Mouse (Mus musculus): ENCODE data around the gene Klf3.
A peak's percentile ranks its signal among the peaks of the same experiment; 100 is the strongest.

The Klf3 gene

GRCm38 (mm10) chr5:64802795-64803719 is at the start of gene Klf3:
TSS of gene Klf3 (plus strand) at chr5:64803388.
- DNase-seq (ENCODE audit: low spot score) = peak; percentile 78

DNA sequence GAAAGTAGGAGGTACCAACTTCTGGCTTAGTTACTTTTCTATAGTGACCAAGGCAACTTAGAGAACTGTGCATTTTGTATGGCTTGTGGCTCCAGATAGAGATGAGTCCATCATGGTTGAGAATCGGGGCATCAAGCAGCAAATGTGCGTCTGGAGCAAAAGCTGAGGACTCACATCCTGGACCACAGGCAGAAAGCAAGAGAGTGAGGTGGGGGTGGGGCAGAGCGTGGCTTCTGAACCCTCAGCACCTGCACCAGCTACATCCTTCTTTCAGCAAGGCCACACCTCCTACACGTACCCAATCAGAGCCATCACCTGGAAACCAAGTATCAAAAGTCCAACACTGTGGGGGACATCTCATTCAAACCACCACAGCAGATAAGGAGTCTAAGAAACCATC is 40.9 kb upstream of the Klf3 start:
- no peak for DNase-seq (ENCODE audit: low spot score)

GRCm38 (mm10) chr5:64764452-64764851 is 38.7 kb upstream of the Klf3 start:
- DNase-seq (ENCODE audit: low spot score) = no peak

DNA sequence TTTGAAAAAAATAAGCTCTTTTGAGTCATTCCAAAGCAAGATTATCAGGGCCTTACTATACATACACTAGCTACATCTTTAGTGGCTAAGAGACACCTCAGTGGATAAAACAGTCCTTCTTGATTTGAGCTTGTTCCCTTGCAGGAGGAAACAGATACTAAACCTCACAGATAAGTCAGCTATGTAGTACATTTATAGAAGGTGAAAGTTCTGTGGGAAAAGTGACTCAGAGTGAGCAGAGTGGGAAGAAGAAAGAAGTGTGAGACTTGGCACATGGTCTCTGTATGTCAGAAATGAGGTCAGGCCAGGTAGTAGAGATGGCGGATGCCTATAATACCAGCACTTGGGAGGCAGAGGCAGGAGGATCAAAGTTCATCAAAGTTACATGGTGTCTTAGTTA is 37.4 kb upstream of the Klf3 start:
- no peak for DNase-seq (ENCODE audit: low spot score)

DNA sequence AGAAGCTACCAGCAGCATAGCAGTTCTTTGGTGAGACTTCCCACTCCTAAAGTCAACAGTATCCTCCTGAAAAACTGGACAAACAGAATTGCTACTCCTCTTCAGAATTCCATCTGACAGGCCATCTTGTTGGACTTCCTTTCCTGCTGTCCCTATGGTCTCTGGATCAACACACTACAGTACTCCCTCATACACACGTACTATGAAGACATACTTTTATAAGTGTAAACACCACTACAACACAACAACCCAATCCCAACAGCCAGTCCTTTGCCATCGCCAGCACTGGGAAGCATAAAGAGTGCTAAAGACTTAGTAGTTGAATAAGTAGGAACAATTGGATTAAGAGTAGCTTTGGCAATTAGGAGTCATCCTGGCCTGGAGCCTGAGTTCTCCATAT is 36.6 kb upstream of the Klf3 start:
- DNase-seq (ENCODE audit: low spot score) = no peak

DNA sequence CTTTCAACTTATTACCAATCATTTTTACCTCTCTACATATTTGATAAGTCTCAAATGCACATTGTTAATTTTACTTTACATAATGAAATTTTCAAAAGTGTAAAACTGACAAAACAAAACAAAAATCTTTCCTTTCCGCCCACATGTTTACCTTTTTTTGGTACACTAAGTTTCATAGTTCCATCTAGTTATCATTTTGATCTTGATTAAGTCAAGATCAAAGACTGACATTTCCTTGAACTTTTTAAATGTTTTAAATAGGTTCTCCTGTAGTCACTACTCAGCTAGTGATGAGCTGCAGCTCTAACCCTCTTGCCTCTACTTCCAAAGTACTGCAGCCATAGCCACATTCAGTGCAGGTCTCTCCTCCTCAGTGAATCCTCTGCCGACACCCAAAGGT is 31.6 kb upstream of the Klf3 start:
- no peak for DNase-seq (ENCODE audit: low spot score)

GRCm38 (mm10) chr5:64778211-64778610 is 25.0 kb upstream of the Klf3 start:
- DNase-seq (ENCODE audit: low spot score) = no peak

DNA sequence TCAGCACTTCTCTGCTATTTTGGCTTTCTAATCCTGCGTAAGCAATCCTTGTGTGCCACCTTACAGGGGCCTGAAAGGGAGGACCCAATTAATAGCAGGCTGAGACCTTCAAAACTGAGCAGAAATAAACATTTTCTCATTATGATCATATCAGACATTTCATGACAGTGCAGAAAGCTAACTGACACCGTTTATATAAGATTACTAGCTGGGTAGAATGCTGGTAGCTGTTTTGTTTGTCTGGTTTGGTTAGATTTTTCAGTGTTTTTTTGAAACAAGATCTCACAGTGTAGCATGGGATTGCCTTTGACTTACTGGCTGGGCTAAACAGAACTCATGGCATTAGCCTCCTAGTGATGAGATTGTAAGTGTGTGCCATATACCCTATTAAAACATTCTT is 23.9 kb upstream of the Klf3 start:
- no peak for DNase-seq (ENCODE audit: low spot score)

DNA sequence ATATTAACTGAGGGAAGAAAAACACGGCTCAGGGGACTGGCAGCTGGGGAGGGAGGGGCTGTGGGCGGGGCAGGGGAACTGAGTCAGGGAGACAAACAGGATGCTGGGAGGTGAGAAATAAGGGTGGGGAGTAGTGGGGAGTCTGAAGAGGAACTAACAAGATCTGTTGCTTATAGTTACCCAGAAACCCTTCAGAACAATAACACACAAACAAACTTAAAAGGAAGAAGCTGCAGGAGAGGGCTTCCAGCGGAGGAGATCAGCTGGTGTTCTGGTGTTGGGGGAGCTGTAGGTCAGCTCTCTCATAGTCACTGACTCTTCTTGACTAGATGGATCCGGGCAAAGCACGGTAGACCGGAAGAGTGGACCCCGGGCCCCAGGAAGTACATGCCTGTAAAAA is 22.4 kb upstream of the Klf3 start:
- no peak for DNase-seq (ENCODE audit: low spot score)

GRCm38 (mm10) chr5:64788175-64788574 is 15.0 kb upstream of the Klf3 start:
- DNase-seq (ENCODE audit: low spot score) = no peak

- DNase-seq (ENCODE audit: low spot score) = no peak
Observed at GRCm38 (mm10) chr5:64798209-64798608, 5.0 kb upstream of the Klf3 start.

GRCm38 (mm10) chr5:64801545-64801944 is 1.6 kb upstream of the Klf3 start:
- DNase-seq (ENCODE audit: low spot score) = no peak

GRCm38 (mm10) chr5:64802143-64802542 is 1.0 kb upstream of the Klf3 start:
- DNase-seq (ENCODE audit: low spot score) = no peak

DNA sequence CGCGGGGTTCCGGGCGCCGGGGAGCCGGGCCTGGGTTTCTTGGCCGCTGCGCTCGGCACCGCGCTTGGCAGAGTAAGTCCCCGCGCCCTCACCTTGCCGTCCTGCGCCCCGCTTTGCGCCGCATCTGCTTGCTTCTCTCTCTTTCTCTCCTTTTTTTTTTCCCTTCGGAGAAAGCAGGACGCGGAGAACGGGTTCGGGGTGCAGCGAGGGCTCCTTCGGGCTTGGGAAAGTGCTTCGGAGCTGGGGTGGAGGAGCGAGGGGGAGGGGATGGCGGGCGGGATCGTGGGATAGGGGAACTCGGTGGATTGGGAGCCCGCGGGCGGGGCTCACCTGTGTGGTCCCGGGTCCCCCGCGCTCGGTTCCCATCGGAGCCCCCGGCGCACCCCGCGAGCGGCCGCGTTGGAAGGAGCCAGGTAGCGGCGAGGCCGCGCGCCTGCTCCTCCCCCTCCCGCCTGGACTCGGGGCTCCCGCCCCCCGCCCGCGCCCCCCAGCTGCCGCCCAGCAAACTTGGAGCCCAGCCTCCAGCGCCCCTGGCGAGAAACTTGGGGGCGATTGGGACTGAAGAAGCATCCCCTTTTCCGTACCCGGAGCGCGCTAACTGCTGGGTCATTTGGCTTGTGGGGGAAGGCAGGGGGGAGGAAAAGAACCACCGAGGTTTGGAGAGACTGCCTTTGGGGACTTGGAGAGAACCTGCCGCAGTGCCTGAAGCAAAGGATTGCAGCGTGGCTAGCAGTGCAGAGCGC is 703 bp downstream of the Klf3 start:
- no peak for DNase-seq (ENCODE audit: low spot score)

DNA sequence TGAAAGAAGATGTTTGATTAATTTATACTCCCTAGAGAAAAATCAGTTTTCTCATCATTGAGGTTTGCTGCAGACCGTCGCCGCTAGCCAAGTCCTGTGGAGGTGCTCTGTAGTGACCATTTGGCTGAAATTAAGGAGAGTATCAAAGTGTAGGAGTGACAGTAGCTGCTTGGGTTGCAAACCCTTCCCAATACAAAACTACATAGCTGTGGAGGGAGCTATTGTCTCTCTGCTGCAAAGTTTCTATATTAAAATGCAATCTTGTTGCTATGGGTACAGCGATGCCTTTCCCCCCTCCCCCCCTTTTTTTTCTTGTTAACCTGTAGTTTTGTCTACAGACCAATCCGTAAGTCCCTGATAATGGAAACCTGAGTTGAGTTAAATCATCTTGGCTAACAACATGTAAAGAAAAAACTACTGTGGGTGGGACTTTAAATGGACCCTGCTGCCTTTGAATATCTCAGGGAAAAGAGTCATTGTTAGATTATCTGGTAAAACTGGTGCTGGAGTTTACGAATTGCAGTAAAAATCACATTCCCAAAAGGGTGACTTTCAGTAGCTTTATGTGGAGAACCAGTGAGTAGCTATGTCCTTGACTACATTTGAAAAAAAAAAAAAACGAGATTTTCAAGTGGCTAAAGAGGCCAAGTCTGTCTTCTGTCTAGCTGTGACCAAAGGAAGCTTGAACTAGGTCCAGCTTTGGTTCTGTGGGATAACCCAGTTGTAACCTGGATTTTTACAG is 2.1 kb downstream of the Klf3 start:
- DNase-seq (ENCODE audit: low spot score) = no peak

- no peak for DNase-seq (ENCODE audit: low spot score)
Observed at GRCm38 (mm10) chr5:64805873-64806505, 2.8 kb downstream of the Klf3 start.

GRCm38 (mm10) chr5:64806600-64806999 is 3.4 kb downstream of the Klf3 start:
- DNase-seq (ENCODE audit: low spot score) = no peak

DNA sequence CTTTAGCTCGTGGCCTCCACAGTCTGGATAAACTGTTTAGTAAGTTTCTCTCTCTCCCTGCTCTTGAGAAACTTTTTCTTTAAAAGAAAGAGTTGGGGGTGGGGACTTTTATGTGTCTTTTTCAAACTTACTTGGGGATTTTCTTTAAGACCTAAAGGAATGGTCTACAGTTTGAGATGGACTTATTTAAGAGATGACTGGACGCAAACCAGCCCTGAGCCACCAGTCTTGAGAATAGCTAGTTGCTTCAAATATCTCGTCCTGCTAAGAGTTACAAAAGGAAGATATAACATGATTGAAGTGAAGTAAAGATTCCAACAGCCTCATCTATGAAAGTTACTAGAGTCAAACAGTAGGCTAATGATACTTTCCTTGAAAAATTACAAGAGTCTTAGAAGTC is 4.0 kb downstream of the Klf3 start:
- no peak for DNase-seq (ENCODE audit: low spot score)

GRCm38 (mm10) chr5:64807603-64808002 is 4.4 kb downstream of the Klf3 start:
- no peak for DNase-seq (ENCODE audit: low spot score)

DNA sequence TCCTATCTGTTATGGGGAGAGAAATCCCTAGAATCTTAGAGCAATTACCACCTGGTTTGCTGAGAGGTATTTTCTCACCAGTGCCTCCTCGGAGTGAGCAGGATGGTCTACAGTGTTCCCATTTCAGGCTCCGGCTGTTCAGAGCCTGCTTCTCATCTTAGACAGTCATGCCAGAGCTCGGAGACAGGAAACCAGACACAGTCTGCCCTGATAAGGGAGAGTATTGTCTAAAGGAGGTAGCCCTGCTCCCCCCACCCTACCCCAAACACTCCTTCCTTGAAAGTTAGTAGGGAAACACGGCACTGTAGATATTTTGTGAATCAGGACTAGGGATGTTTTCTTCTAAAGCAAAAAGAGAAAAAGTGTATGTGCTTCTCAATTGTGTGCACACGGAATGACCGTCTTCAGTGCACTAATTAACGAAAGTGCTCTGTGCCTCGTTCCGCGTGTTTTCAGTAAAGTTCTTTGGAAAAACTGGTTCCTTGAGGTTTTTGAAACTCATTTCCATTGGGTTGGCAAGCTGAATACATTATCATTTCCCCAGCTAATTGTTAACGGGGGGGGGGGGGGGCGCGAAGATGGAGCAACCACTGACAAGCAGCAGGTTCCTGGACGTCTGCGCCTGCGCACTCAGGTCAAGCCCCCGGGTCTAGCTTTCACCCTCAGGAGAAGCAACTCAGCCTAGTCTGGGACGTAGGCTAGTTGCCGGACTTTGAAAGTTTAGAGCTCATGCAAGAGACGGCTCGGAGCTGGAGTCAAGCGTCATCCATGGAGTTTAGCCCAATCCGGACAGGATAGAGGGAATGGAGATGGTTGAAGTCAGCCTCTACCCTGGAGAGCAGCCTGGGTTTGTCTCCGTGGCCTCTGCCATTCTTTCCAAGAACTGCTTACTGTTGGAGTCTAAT is 5.2 kb downstream of the Klf3 start:
- DNase-seq (ENCODE audit: low spot score) = no peak

DNA sequence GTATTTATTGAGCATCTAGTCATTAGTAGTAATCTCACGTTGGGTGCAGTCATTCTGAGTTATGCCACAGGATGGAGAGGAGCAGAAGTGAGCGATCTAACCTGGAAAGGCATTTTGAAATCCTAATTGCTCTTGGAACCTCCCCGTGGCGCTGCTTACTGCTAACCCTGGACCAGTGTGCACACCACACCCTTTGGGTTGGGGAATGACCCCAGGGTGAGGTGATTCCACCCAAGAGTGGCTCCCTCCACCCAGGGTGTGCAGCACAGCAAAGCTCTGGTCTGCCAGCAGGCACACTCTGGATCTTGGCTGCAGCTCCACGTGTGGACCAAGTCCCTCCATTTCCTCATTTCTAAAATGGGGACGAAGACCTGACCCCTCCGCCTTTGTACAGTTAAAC is 6.1 kb downstream of the Klf3 start:
- no peak for DNase-seq (ENCODE audit: low spot score)
